Mouse (Mus musculus) monocyte, adult 2 months (primary cell): ENCODE results near the gene Nr4a1.
A peak's percentile ranks its signal among the peaks of the same experiment; 100 is the strongest.

ENCODE experiments used
- DNase-seq, 2 experiments: peaks; one replicate each; pipeline ENCODE4 v3.0.0; 2022; ENCODE audit warnings: low spot score in 2 of 2, low read depth in 1 of 2

The Nr4a1 gene

GRCm38 (mm10) chr15:101233183-101233582, 20.9 kb upstream of the Nr4a1 start:
- no peak for DNase-seq

GRCm38 (mm10) chr15:101233641-101234275, 20.3 kb upstream of the Nr4a1 start:
- DNase-seq, result no peak

DNA sequence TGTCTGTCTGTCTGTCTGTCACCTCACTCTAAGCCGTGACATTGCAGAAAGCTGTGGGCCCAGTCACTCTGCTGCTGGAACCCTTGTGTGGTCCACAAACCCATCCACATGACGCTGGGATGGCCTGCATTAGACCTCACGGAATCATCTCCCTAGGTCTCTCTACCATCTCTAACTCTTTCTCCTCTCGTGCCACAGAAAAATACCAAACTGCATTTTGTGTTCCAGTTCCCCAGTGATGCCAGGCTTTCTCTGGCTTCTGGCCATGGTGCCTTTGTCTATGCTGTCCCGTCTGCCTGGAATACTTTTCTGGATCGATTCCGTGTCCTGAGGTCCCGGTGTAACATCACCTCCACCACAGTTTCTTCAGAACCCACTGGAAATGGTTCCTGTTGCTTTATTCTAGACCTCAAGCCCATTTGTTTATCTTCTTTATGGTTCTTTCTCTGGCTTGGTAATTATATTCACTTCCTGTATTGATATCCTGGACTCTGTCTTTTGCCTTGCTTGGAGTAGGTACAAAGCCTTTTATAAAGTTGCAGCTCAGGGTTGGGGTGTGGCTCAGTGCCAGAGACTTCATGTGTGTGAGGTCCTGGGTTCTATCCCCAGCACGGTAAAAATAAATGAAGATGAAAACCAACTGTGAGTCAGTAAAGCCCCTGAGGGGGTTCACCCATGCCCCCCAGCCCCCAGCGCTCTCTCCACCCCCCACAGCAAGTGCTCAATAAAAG, 19.3 kb upstream of the Nr4a1 start:
- no peak for DNase-seq

DNA sequence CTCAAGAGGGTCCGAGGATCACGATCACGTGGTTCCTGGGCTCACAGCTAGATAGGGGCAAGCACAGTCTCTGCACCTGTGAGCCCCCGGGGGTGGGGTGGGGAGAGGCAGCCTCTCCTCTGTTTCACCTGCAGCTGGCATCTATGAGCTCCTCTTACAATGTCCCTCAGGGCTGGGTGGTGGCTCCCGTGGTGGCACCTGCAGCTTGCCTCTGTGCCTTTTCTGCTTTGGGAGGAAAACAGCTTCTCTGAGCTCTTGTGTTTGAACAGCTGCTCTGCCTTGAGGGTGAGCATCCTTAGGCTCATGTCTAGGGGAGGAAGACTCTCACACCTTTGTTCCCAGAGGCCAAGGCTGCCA, 18.7 kb upstream of the Nr4a1 start:
- no peak for DNase-seq

GRCm38 (mm10) chr15:101235728-101236327, 18.2 kb upstream of the Nr4a1 start:
- no peak for DNase-seq

DNA sequence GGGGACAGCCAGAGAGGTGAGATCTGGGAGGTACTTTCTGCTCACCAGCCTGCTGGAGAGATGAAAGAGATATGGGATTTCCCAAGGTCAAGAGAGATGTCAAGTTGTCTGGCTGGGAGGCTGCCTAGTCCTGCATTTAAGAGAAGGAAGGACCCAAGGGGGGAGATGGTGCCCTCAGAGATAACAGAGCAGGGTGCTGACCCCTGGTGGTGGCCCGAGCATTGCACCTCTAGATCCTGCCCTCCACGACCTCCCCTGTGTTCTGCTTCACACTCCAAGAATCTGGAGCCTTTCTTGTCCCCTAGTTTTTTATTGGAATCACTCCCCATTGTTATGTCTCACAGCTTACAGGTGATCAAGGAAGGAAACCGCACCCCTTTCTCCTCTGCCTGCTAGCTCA, 17.2 kb upstream of the Nr4a1 start:
- no peak for DNase-seq

- no peak for DNase-seq
These were observed 15.1 kb upstream of the Nr4a1 start for GRCm38 (mm10) chr15:101238885-101239511.

GRCm38 (mm10) chr15:101239821-101240220, 14.2 kb upstream of the Nr4a1 start:
- no peak for DNase-seq

DNA sequence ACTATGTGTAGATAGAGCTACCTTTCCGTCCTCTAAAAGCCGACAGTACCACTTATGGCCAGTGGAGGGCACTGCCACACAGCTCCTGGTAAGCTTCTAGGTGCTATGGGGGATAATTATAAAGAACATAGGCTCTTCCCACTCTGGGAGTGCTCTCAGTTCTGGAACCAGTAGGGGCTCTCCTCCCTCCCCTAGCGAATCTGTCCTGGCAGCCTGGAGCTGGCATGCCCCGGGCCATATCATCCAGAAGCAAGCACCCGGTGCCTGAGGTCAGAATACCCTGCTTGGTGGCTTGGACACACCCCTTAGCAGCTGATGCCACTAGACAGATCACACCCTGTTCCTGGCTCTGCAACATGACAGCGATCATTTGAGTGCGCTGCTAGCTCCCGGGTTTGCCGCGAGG, 13.3 kb upstream of the Nr4a1 start:
- peak in 1 of 2 experiments; percentile 83 for DNase-seq

DNA sequence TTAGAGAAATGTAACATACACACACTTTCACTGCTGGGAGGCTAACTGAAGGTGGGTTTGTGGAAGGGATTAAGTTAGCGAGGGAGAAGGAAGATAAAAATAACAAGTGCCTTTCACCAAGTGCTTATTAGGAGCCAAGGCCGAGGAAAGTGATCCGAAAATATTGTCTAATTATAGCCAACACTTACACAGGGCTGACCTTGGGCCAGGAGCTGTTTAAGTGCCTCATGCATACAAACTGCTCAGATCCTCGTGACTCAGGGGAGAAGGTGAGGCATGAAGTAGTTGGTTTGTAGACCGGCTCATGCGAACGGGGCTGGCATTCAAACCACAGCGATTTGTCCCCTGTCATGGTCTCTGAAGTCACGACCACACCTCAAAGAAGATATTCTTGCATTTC, 12.8 kb upstream of the Nr4a1 start:
- no peak for DNase-seq

GRCm38 (mm10) chr15:101241853-101242252, 12.2 kb upstream of the Nr4a1 start:
- no peak for DNase-seq

- no peak for DNase-seq
These were observed 11.4 kb upstream of the Nr4a1 start for GRCm38 (mm10) chr15:101242645-101243044.

GRCm38 (mm10) chr15:101244012-101244411, 10.1 kb upstream of the Nr4a1 start:
- peak in 1 of 2 experiments; percentile 62 for DNase-seq

- peak; percentile 92 to 93 for DNase-seq
These were observed 7.6 kb upstream of the Nr4a1 start for GRCm38 (mm10) chr15:101246231-101247154.

- DNase-seq, result no peak
These were observed 6.9 kb upstream of the Nr4a1 start for GRCm38 (mm10) chr15:101247155-101247498.

- no peak for DNase-seq
These were observed 5.9 kb upstream of the Nr4a1 start for GRCm38 (mm10) chr15:101248029-101248710.

- no peak for DNase-seq
These were observed 3.8 kb upstream of the Nr4a1 start for GRCm38 (mm10) chr15:101250220-101250800.

GRCm38 (mm10) chr15:101251930-101252329, 2.1 kb upstream of the Nr4a1 start:
- DNase-seq, result no peak

DNA sequence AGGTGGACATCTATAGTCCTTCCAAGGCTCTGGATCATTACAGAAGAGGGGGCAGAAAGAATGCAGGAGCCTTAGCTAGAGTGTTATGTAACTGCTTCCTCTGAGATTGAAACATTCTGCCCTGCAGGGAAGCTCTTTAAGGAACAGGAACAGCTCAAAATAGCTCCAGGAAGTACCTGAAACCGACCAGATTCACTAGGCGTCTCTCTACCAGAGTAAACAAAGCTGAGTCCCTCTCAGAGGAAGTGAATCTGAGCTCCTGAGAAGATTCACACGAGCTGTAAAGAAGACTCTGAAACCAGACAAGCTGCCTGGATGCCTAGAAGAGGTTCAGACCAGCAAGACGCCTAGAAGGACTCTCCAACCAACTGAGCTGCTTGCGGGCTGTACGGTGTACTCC, 1.5 kb upstream of the Nr4a1 start:
- peak in 1 of 2 experiments; percentile 66 for DNase-seq

DNA sequence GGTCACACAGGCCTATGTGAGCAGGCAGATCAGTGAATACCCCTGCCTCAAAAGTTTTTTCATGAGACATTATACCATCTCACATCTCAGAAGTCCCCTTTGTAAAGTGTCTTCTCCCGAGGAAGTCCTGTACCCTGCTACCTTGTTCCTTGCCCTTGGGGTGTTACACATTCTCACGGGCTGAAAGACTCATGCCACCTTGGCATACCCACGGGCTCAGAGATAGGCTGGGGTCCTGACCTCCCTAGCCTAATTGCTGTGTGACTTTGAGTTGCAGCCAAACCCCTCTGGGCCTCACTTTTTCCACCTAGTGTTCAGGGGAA, 545 bp upstream of the Nr4a1 start:
- no peak for DNase-seq
